Mouse (Mus musculus) hindbrain, embryonic 15.5 days (tissue): ENCODE data around the gene Itln1. TPM values are rescaled to one million over a fixed set of nuclear protein-coding genes. Genes with fewer than 3 reads are reported as not detected.

ENCODE experiments used
- ATAC-seq: fragments of 200-750 bp; cut with Nextera tagmentation; 2 replicates; pipeline ENCODE4 v1.8.0; 2017; ENCODE audit warnings: low read depth, moderate number of reproducible peaks, moderate TSS enrichment; ENCODE audit not compliant: low FRiP score
- H3K27ac ChIP-seq: fragments of 300-500 bp; sonication (generic); replicated peaks from 2 replicates; pipeline ENCODE4 v1.5.1; 2015; ENCODE audit warnings: mild to moderate bottlenecking, inconsistent platforms
- H3K27me3 ChIP-seq: fragments of 300-500 bp; sonication (generic); 2 replicates; pipeline ENCODE4 v1.6.1; 2015; ENCODE audit warnings: control low read depth, inconsistent platforms
- H3K36me3 ChIP-seq: fragments of 300-500 bp; sonication (generic); 2 replicates; pipeline ENCODE4 v1.6.1; 2015; ENCODE audit warnings: control low read depth, inconsistent platforms
- H3K4me1 ChIP-seq: fragments of 300-500 bp; sonication (generic); replicated peaks from 2 replicates; pipeline ENCODE4 v1.6.1; 2015; ENCODE audit warnings: control low read depth, inconsistent platforms
- H3K4me2 ChIP-seq: fragments of 300-500 bp; sonication (generic); 2 replicates; pipeline ENCODE4 v1.6.1; 2015; ENCODE audit warnings: moderate library complexity, mild to moderate bottlenecking, inconsistent platforms
- H3K4me3 ChIP-seq: fragments of 300-500 bp; sonication (generic); 2 replicates; pipeline ENCODE4 v1.5.1; 2015; ENCODE audit warnings: mild to moderate bottlenecking, inconsistent platforms
- H3K9ac ChIP-seq: fragments of 300-500 bp; sonication (generic); 2 replicates; pipeline ENCODE4 v1.6.1; 2015; ENCODE audit warnings: inconsistent platforms
- H3K9me3 ChIP-seq: fragments of 300-500 bp; sonication (generic); 2 replicates; pipeline ENCODE4 v1.6.1; 2016; ENCODE audit warnings: control low read depth, inconsistent platforms
- WGBS: fragments of 180-500 bp; shearing (Covaris S2); methylation state at CpG from one replicate; pipeline ENCODE4 v1.1.7; 2015; 5-methylcytosine and 5-hydroxymethylcytosine counted together
- polyA plus RNA-seq: library from polyadenylated mRNA; unstranded; fragments of >200 nt; fragmentation: Nextera tagmentation; extraction: Ambion mirVana; gene quantifications from 2 replicates; pipeline ENCODE4 v1.2.1, GENCODE M21; 2015

The Itln1 gene
- polyA plus RNA-seq: not detected in 2 replicates

DNA sequence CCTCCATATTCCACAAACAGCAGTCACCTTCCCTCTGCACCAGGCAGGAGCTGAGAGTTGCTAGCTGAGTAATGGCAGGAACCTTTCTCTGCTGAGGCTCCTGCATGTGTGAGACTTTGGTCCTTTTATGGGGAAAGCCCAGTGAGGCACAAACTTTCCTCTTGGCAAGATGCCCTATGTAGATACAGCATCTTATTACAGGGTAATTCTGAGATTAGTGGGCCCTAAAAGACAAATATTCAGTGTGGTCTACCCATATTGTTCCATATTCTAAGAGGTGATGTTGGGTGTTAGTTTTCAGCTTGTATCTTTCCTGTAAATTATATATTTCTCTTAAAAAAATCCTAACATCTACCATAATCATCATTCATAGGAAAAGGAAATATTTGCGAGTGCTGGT is at the start of gene Itln1:
TSS of gene Itln1 (minus strand) at position 101 of the 400 bp plus-strand sequence.
- ATAC-seq: no peak
- Histone ChIP-seq H3K9me3 (no peaks in the 10 kb centered on the region), H3K27ac (no peak within 1 kb of the TSS), H3K4me2 (no peak within 1 kb of the TSS), H3K4me1 (no peaks in the 10 kb centered on the region), H3K9ac (no peak within 1 kb of the TSS), H3K36me3 (no peaks in the 10 kb centered on the region), H3K4me3 (no peak within 1 kb of the TSS), H3K27me3 (no peaks in the 10 kb centered on the region)
- 91% methylated on average over 1 of the region's 1 CpGs for WGBS

DNA sequence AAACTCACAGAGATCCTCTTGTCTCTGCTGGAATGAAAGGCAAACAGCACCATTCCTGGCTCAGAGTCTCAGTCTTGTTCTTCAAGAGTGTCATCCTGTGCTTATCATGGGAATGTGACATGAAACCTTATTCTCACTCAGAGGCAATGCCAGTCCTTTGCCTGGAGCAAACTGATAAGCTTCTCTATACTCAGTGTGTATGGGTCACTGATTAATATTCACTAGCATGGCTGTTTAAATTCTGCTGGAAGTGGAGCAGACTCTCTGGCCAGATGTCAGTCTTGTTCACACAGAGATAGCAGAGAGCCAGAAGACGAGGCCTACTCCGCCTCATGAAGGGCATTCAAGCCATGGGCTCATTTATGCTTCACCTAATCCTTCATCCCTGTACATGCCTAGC is 49.5 kb upstream of the Itln1 start:
- no peaks in the 10 kb centered on the region for H3K4me1 ChIP-seq
- no peak overlapping the region for H3K4me2 ChIP-seq
- no peak overlapping the region for H3K27ac ChIP-seq
- H3K36me3 ChIP-seq: no peaks in the 10 kb centered on the region
- no peaks in the 10 kb centered on the region for H3K27me3 ChIP-seq
- no peaks in the 10 kb centered on the region for H3K9me3 ChIP-seq
- no peak overlapping the region for H3K9ac ChIP-seq
- whole genome bisulfite sequencing: 84% methylated on average over 2 of the region's 2 CpGs
- no peak overlapping the region for H3K4me3 ChIP-seq
- no peak for ATAC-seq

DNA sequence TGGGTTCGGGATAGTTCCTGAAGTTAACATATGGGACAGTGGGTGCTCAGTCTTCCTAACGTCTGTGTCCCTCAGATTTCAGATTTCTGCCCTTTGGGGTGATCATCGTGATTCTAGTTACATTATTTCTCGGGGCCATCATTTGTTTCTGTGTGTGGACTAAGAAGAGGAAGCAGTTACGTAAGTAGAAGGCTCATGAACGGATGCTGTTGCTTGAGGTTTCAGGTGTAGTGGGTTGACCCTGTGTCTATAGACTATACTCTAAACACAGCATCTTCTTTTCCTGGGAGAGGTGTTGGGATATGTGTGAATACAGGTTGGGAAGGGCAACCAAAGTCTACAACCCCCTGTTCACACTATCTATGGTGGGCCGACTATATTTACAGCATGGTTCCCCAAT is 42.1 kb upstream of the Itln1 start:
- H3K27me3 ChIP-seq: no peaks in the 10 kb centered on the region
- H3K36me3 ChIP-seq: no peaks in the 10 kb centered on the region
- H3K4me3 ChIP-seq: no peak overlapping the region
- no peak overlapping the region for H3K27ac ChIP-seq
- ATAC-seq: no peak
- H3K9ac ChIP-seq: no peak overlapping the region
- 93% methylated on average over 7 of the region's 7 CpGs for WGBS
- H3K9me3 ChIP-seq: no peaks in the 10 kb centered on the region
- no peaks in the 10 kb centered on the region for H3K4me1 ChIP-seq
- no peak overlapping the region for H3K4me2 ChIP-seq

DNA sequence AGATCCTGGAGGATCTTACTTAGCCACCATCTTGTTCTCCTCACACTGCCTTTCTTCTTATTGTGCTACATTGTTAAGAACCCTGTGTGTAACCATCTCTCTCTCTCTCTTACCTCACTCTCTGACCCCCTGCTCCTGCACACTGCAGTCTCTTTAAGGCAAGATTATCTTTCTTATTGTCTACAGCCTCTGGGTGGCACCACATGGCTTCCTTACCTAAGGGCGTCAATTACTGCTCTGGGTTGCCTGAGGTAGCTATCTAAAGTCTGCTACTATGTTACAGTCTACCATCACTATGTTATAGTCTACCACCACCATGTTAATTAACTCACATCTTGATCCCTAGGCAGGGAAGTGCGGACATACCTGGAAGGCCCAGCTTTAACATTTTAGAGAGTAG is 33.3 kb upstream of the Itln1 start:
- H3K4me3 ChIP-seq: no peak overlapping the region
- no peak overlapping the region for H3K4me2 ChIP-seq
- H3K27ac ChIP-seq: no peak overlapping the region
- H3K27me3 ChIP-seq: no peaks in the 10 kb centered on the region
- H3K9ac ChIP-seq: no peak overlapping the region
- ATAC-seq: no peak
- H3K4me1 ChIP-seq: no peaks in the 10 kb centered on the region
- H3K9me3 ChIP-seq: no peaks in the 10 kb centered on the region
- H3K36me3 ChIP-seq: no peaks in the 10 kb centered on the region
- WGBS: 69% methylated on average over 2 of the region's 2 CpGs

DNA sequence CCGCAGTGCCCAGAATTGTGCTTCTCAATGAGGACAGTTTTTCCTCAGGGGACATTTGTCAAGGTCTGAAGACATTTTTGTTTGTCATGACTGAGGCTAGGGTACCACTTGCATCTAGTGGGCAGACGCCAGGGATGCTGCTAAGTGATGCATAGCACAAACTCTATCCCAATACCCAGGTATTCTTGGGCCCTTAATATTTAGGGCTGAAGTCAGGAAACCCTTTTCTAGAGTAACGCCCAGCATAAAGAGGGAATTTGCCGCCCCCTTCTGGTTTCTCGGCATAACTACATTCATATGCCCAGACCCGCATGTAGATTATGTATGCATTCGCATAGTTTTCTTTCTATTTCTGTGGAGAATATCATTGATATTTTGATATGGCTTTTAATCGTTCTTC is 31.7 kb upstream of the Itln1 start:
- no peak; the same call in 1 of the 2 replicates for ATAC-seq
- Histone ChIP-seq H3K4me2 (no peak overlapping the region), H3K27ac (no peak overlapping the region), H3K4me1 (no peaks in the 10 kb centered on the region), H3K9ac (no peak overlapping the region), H3K4me3 (no peak overlapping the region), H3K9me3 (no peaks in the 10 kb centered on the region), H3K27me3 (no peaks in the 10 kb centered on the region), H3K36me3 (no peaks in the 10 kb centered on the region)
- 26% methylated on average over 8 of the region's 8 CpGs for WGBS

DNA sequence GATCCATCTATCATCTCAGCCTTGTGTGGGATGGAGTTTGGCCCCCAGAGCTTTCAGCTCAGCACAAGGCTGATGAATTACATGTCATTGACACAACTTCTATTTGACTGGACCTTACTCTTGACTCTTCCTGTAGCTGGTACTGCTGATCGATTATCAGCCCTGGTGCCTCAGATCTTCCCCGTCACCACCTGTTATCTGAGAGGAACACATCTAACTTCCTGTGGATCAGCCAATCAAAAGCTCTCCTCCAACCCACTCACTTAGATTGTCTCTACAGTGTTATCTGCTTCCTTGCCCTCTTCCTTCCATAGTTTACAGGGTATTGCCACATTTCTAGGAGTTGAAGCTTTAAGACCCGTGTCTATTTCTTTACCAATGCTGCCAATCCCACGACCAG is 30.8 kb upstream of the Itln1 start:
- WGBS: 83% methylated on average over 4 of the region's 4 CpGs
- Histone ChIP-seq H3K9me3 (no peaks in the 10 kb centered on the region), H3K9ac (no peak overlapping the region), H3K27me3 (no peaks in the 10 kb centered on the region), H3K4me2 (no peak overlapping the region), H3K4me3 (no peak overlapping the region), H3K36me3 (no peaks in the 10 kb centered on the region), H3K4me1 (no peaks in the 10 kb centered on the region), H3K27ac (no peak overlapping the region)
- no peak for ATAC-seq

DNA sequence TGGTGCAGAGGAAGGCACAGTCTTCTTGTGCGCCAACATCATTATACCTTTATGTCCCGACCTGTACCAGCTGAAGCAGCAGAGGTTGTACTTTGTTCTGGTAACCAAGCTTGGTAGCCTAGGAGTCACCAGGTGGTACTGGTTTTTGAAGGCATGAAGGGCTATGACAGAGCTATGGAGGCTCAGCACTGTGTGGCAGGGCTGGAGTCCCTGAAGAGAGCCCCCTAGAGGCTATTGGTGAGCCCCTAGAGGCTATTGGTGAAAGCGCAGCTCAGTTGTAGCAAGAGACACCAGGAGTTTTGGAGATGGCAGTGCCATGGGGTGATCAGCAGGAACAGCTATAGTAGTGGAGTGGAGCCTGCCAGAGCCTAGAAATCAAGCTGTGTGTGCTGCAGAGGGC is 29.2 kb upstream of the Itln1 start:
- Histone ChIP-seq H3K36me3 (no peaks in the 10 kb centered on the region), H3K9ac (no peak overlapping the region), H3K27ac (no peak overlapping the region), H3K9me3 (no peaks in the 10 kb centered on the region), H3K27me3 (no peaks in the 10 kb centered on the region), H3K4me2 (no peak overlapping the region), H3K4me3 (no peak overlapping the region), H3K4me1 (no peaks in the 10 kb centered on the region)
- ATAC-seq: no peak
- 58% methylated on average over 3 of the region's 3 CpGs for WGBS

DNA sequence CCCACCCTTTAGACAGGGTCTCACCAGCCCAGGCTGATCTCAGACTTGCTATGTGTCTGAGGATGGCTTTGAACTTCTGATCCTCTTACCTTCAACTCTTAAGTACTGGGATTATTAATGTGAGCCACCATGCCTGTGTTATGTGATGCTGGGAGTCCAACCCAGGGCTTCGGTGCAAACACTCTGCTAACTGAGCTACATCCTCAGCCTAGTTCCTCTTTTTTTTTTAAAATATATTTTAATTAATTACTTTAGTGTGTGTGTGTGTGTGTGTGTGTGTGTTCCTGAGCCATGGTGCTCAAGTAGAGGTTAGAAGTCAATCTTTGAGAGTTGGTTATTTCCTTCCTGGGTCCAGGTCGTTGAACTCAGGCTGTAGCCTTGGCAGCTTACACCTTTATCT is 27.9 kb upstream of the Itln1 start:
- no peak overlapping the region for H3K27ac ChIP-seq
- H3K4me2 ChIP-seq: no peak overlapping the region

DNA sequence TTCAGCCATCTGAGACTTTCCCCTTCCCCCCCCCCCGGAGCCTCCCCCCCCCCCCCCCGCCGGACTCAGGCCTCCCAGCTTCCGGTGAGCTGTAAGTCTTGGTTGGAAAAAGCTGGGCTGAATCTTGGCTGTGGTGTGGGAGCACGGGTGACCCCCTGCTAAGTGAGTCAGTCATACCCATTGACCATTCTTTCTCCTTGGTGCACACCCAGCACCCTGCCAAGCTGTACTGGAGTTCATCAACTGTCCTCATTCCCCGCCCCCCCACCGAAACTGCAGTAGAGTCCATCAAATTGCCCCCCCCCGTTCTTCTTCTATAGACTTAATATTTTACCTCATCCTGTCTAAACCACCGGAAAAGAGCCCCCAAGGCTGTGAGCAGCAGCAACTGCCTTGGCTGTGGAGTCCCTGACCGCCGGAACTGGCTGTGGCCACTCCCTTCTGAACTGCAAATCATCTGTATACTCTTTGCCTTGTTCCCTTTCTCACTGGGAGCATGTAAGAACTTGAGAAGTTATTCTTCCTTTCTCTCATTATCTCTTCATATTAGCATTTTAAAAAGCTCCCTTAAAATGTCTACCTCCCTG is 26.6 kb upstream of the Itln1 start:
- H3K9me3 ChIP-seq: no peaks in the 10 kb centered on the region

More for the DNA sequence above, 27.9 kb upstream of the Itln1 start:
- Histone ChIP-seq H3K4me1 (no peaks in the 10 kb centered on the region), H3K9ac (no peak overlapping the region), H3K27me3 (no peaks in the 10 kb centered on the region), H3K4me3 (no peak overlapping the region), H3K9me3 (no peaks in the 10 kb centered on the region), H3K36me3 (no peaks in the 10 kb centered on the region)
- WGBS: 93% methylated on average over 2 of the region's 2 CpGs
- ATAC-seq: no peak

DNA sequence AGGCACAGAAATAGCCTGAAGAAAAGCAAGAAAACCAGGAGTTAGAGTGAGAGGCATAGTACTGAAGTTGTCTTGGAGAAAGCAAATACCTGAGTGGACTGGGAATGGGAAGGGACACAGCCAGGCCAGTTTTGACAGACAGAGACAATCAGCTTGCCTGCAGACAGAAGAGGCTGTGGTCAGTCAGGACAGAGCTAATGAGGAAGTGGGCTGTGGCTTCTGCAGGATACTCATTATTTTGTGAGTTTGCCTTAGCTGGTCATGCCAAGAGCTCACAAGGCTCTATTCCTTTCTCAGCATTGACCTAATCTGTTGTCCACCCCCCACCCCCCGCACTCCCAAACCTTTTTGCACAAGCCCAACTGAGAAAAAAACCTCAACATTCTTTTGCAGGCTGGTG is 26.1 kb upstream of the Itln1 start:
- no peak for ATAC-seq
- H3K9ac ChIP-seq: no peak overlapping the region
- H3K27me3 ChIP-seq: no peaks in the 10 kb centered on the region
- H3K27ac ChIP-seq: no peak overlapping the region
- no peaks in the 10 kb centered on the region for H3K9me3 ChIP-seq
- no peak overlapping the region for H3K4me3 ChIP-seq
- H3K36me3 ChIP-seq: no peaks in the 10 kb centered on the region
- H3K4me1 ChIP-seq: no peaks in the 10 kb centered on the region
- H3K4me2 ChIP-seq: no peak overlapping the region
- WGBS: 92% methylated on average over 1 of the region's 1 CpGs

More for the DNA sequence above, 26.6 kb upstream of the Itln1 start:
- no peak for ATAC-seq
- Histone ChIP-seq H3K4me3 (no peak overlapping the region), H3K27ac (no peak overlapping the region), H3K9ac (no peak overlapping the region), H3K4me1 (no peaks in the 10 kb centered on the region), H3K27me3 (no peaks in the 10 kb centered on the region), H3K4me2 (no peak overlapping the region), H3K36me3 (no peaks in the 10 kb centered on the region)
- 77% methylated on average over 6 of the region's 11 CpGs for WGBS

DNA sequence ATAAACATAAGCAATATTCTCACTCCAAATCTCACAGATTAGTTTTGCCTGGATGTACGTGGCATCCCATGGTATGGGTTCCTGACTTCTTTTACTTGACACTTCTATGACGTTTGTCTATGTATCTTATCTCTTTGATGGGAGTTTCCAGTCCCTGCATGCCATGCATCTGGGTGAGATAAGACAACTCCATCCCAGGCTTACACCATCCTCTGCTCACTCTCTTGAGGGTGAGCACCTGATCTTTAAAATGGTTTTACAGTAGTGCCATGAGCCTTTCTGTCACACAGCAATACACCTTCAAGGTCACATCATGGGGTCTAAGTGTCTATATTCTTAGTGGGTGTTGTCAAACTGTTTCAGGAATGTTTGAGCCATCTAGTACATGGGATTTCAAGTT is 25.2 kb upstream of the Itln1 start:
- Histone ChIP-seq H3K4me1 (no peaks in the 10 kb centered on the region), H3K27ac (no peak overlapping the region), H3K9ac (no peak overlapping the region), H3K4me3 (no peak overlapping the region), H3K27me3 (no peaks in the 10 kb centered on the region), H3K9me3 (no peaks in the 10 kb centered on the region), H3K36me3 (no peaks in the 10 kb centered on the region), H3K4me2 (no peak overlapping the region)
- 85% methylated on average over 2 of the region's 2 CpGs for WGBS
- no peak for ATAC-seq

DNA sequence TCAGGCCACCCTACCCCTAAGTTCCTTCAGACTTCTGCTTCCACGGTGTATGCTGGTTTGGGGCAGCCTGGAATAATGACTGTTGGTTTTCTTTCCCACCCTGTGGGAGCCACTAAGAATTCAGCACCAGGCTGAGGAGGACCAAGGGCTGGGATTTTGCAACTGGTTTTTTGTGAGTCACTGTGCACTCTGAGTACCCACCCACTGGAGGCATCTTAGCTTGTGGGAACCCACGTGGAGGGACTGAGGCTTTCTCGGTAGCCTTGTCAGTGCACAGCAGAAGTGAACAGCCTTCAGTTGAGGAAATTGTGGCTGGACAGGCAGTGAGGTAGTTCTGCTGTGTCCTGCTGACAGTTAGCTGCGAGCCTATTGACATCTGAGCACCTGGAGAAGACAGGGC is 23.8 kb upstream of the Itln1 start, which contains the start of gene Cd244a:
TSS of gene Cd244a (plus strand) at position 296 of the 400 bp plus-strand sequence.
- 85% methylated on average over 4 of the region's 4 CpGs for WGBS
- H3K36me3 ChIP-seq: no peaks in the 10 kb centered on the region
- H3K4me3 ChIP-seq: no peak within 1 kb of the TSS
- no peaks in the 10 kb centered on the region for H3K4me1 ChIP-seq
- H3K9me3 ChIP-seq: no peaks in the 10 kb centered on the region
- no peak within 1 kb of the TSS for H3K9ac ChIP-seq
- no peak within 1 kb of the TSS for H3K27ac ChIP-seq
- no peaks in the 10 kb centered on the region for H3K27me3 ChIP-seq
- H3K4me2 ChIP-seq: no peak within 1 kb of the TSS
- no peak for ATAC-seq

DNA sequence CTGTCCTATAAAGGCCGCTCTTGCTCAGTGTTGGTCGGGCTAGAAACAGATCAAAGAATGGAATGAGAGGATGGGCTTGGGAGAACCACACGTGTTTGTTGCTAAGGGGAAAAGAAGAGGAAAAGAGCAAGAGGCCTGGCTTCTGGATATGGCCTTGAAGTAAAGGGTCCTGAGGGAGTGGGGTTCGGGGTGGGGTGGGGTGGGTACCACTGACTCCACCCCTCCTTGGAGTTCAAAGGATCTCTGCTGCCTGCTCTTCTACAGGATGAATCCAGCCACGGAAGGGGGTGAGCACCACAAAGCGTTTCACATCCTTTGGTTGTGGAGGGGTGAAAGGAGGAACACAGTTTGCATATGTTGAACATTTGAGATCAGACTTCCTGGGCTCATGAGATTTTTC is 23.3 kb upstream of the Itln1 start:
- Histone ChIP-seq H3K27ac (no peak overlapping the region), H3K4me2 (no peak overlapping the region), H3K9ac (no peak overlapping the region), H3K9me3 (no peaks in the 10 kb centered on the region), H3K36me3 (no peaks in the 10 kb centered on the region), H3K4me1 (no peaks in the 10 kb centered on the region; the same call in 1 of the 2 replicates), H3K27me3 (no peaks in the 10 kb centered on the region), H3K4me3 (no peak overlapping the region)
- 81% methylated on average over 6 of the region's 6 CpGs for WGBS
- no peak for ATAC-seq
